ENCODE assay signal across 17 mouse cellular contexts in genomic region chr13:37859782-37860181, GRCm38 (mm10).
A peak's percentile ranks its signal among the peaks of the same experiment; 100 is the strongest.
DNase-seq lines count a peak whose midpoint lies in the region; ATAC-seq and TF ChIP-seq lines count a peak whose summit lies in the region.
"Had no signal": no experiment of that assay in that cellular context is flagged by ENCODE, and none has a peak within 500 bp of the region (broad histone marks: within the 10 kb centered on the region; RNA-seq: fewer than 3 reads in every experiment).

No protein-coding gene starts in this region.

- 69% methylated on average over 8 of the region's 8 CpGs for WGBS in forebrain, embryonic 10.5 days
- 66% methylated on average over 8 of the region's 8 CpGs for WGBS in forebrain, embryonic 11.5 days
- WGBS in lung, embryonic 14.5 days = 59% methylated on average over 8 of the region's 8 CpGs
- 79% methylated on average over 8 of the region's 8 CpGs for WGBS in lung, adult 2 months

- no peaks in the 10 kb centered on the region; the same call in 1 of the 2 replicates for H3K36me3 ChIP-seq in forebrain, embryonic 10.5 days (replicated peaks)
- no peaks in the 10 kb centered on the region for H3K36me3 ChIP-seq in forebrain, embryonic 11.5 days (ENCODE audit: control insufficient read depth, insufficient read depth, low read length)
- H3K36me3 ChIP-seq in lung, embryonic 14.5 days (ENCODE audit: insufficient read depth) = no peaks in the 10 kb centered on the region
- H3K36me3 ChIP-seq: embryonic facial prominence, embryonic 12.5 days; hindbrain, embryonic 13.5 days; midbrain, embryonic 10.5 days had no signal

- no peak for ATAC-seq in forebrain, embryonic 11.5 days (replicated peaks; ENCODE audit: low FRiP score)
- ATAC-seq in lung, embryonic 14.5 days (ENCODE audit: insufficient read depth) = no peak
- peak; percentile 48 for ATAC-seq in megakaryocyte-erythroid progenitor cell, adult 5-6 weeks (replicated peaks; ENCODE audit: low FRiP score, low TSS enrichment, poor library complexity, severe bottlenecking)
- ATAC-seq: forebrain, embryonic 14.5 days had no signal

- no peak for TF ChIP-seq POLR2A in lung, adult 2 months (IDR thresholded peaks at IDR 0.05; ENCODE audit: borderline replicate concordance, extremely low read depth, low read depth, low read length)

- H3K9ac ChIP-seq in forebrain, embryonic 11.5 days (ENCODE audit: low read length) = no peak overlapping the region
- H3K9ac ChIP-seq in lung, embryonic 14.5 days = peak overlapping the region; percentile 23; the same call in 1 of the 2 replicates
- H3K9ac ChIP-seq: embryonic facial prominence, embryonic 12.5 days; hindbrain, embryonic 13.5 days had no signal

- peaks cover 32% of the 10 kb centered on the region for H3K27me3 ChIP-seq in forebrain, embryonic 10.5 days (ENCODE audit: poor library complexity, severe bottlenecking)
- no peaks in the 10 kb centered on the region for H3K27me3 ChIP-seq in forebrain, embryonic 11.5 days (ENCODE audit: control insufficient read depth, insufficient read depth, low read length)
- no peaks in the 10 kb centered on the region for H3K27me3 ChIP-seq in lung, embryonic 14.5 days (ENCODE audit: insufficient read depth, low read length)
- H3K27me3 ChIP-seq: embryonic facial prominence, embryonic 12.5 days; hindbrain, embryonic 13.5 days had no signal

- no peak overlapping the region for H3K4me2 ChIP-seq in forebrain, embryonic 11.5 days (ENCODE audit: low read depth, low read length, severe bottlenecking)
- no peak overlapping the region for H3K4me2 ChIP-seq in lung, embryonic 14.5 days
- H3K4me2 ChIP-seq: embryonic facial prominence, embryonic 12.5 days; hindbrain, embryonic 13.5 days had no signal

- no peak for TF ChIP-seq CTCF in lung, embryonic 14.5 days (IDR thresholded peaks at IDR 0.05; ENCODE audit: low read depth)
- TF ChIP-seq CTCF in lung, adult 2 months (IDR thresholded peaks at IDR 0.05; ENCODE audit: insufficient read depth, low read length) = no peak

- peaks cover 69% of the 10 kb centered on the region for H3K4me1 ChIP-seq in forebrain, embryonic 10.5 days
- H3K4me1 ChIP-seq in forebrain, embryonic 11.5 days (replicated peaks; ENCODE audit: control insufficient read depth, insufficient read depth, low read length) = peaks cover 15% of the 10 kb centered on the region
- peaks cover 48% of the 10 kb centered on the region for H3K4me1 ChIP-seq in lung, embryonic 14.5 days (ENCODE audit: insufficient read depth)
- peaks cover 36% of the 10 kb centered on the region for H3K4me1 ChIP-seq in lung, adult 2 months (ENCODE audit: control insufficient read depth, insufficient read depth, low read length)

- no peak overlapping the region for H3K4me3 ChIP-seq in forebrain, embryonic 10.5 days
- H3K4me3 ChIP-seq in forebrain, embryonic 11.5 days (ENCODE audit: low read depth, low read length) = no peak overlapping the region
- no peak overlapping the region for H3K4me3 ChIP-seq in lung, embryonic 14.5 days (ENCODE audit: low read depth, low read length)
- H3K4me3 ChIP-seq in lung, adult 2 months (replicated peaks; ENCODE audit: extremely low read depth, low read depth, low read length) = no peak overlapping the region
- H3K4me3 ChIP-seq: embryonic facial prominence, embryonic 12.5 days; heart, adult 2 months; hindbrain, embryonic 13.5 days; left cerebral cortex, adult 2 months; midbrain, embryonic 10.5 days had no signal

- DNase-seq in forebrain, embryonic 10.5 days (ENCODE audit: extremely low spot score, low spot score) = no peak
- DNase-seq in forebrain, embryonic 11.5 days (ENCODE audit: low spot score) = no peak
- no peak for DNase-seq in lung, embryonic 14.5 days
- no peak for DNase-seq in lung, adult 2 months
- peak; percentile 71 for DNase-seq in liver
- DNase-seq in layer of hippocampus, adult 9-10 months (ENCODE audit: low spot score) = no peak
- DNase-seq in frontal cortex, postnatal 14 days (ENCODE audit: low spot score in 2 of 2) = no peak
- DNase-seq: adrenal gland, postnatal 14 days; cerebellum, postnatal 36 days; kidney, adult 18-20 months had no signal

- H3K9me3 ChIP-seq in forebrain, embryonic 10.5 days = no peaks in the 10 kb centered on the region
- H3K9me3 ChIP-seq in forebrain, embryonic 11.5 days (ENCODE audit: control insufficient read depth, low read length) = no peaks in the 10 kb centered on the region
- no peaks in the 10 kb centered on the region for H3K9me3 ChIP-seq in lung, embryonic 14.5 days (ENCODE audit: low read depth, low read length)
- H3K9me3 ChIP-seq: embryonic facial prominence, embryonic 12.5 days; hindbrain, embryonic 13.5 days; midbrain, embryonic 10.5 days had no signal

- H3K27ac ChIP-seq in forebrain, embryonic 10.5 days = 0 out of 2 replicates have a peak overlapping the region, but pooled peaks have one; percentile 3
- H3K27ac ChIP-seq in forebrain, embryonic 11.5 days (ENCODE audit: low read depth, low read length) = no peak overlapping the region
- peak overlapping the region; percentile 30; the same call in 1 of the 2 replicates for H3K27ac ChIP-seq in lung, embryonic 14.5 days (ENCODE audit: low read depth)
- H3K27ac ChIP-seq: embryonic facial prominence, embryonic 12.5 days; heart, adult 2 months; hindbrain, embryonic 13.5 days; left cerebral cortex, adult 2 months; midbrain, embryonic 10.5 days had no signal
